Mouse (Mus musculus) kidney, postnatal 14 days (tissue): ENCODE measurements at regions not wholly inside any gene's neighbourhood (a gene's known extent, or its start where the extent isn't known, plus 50 kb on each side); places are given as distances from the start of the nearest gene placed in this dataset.

ENCODE experiments used
- DNase-seq: peaks from one replicate; pipeline ENCODE4 v3.0.0; 2022; ENCODE audit warnings: mixed read lengths

DNA sequence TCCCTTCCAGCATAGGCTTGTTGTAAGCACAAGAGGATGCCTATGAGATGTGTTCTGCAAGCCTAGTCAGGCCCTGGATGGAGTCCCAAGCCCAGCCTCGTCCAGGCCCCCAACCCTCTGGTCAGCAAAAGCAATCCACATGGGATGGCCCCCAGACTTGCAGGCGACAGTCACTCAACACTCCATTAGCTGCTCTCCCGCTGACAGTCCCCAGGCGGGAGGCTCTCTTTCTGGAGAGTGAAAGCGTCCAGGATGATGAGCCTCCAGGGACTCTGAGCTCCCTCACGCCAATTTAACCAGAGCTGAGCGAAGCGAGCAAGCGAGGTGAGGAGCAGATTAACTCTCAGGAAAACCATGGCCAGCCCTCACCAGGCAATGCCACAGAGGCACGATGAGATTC lies 132.7 kb upstream of the 1600014C23Rik start:
- DNase-seq = peak; percentile 66

- no peak for DNase-seq
These were observed 132.3 kb upstream of the 1600014C23Rik start for GRCm38 (mm10) chr17:45865944-45866343.

- DNase-seq = peak; percentile 77
These were observed 130.0 kb upstream of the 1600014C23Rik start for GRCm38 (mm10) chr17:45863471-45864205.

GRCm38 (mm10) chr17:45863031-45863430 lies 129.4 kb upstream of the 1600014C23Rik start:
- peak; percentile 66 for DNase-seq

DNA sequence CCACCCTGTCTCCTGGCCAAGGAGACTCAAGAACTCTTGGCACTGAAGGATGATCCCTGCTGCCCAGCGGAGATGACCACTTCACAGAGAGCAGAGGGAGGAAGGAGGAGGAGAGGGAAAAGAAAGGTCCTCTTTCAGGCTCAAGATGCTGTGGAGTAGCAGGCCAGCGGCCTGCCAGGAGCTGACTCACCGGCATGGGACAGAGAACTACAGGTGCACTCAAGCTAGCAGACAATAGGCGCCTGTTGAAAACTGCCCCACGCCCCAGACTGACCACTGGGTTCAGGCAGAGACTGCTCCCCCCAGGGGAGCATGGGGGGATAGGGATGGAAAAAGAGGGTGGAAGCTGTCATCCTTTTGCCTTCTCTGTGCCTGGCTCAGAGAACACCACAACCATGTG lies 125.8 kb upstream of the 1600014C23Rik start:
- no peak for DNase-seq

- DNase-seq = no peak
These were observed 120.4 kb upstream of the 1600014C23Rik start for GRCm38 (mm10) chr17:45853931-45854653.

DNA sequence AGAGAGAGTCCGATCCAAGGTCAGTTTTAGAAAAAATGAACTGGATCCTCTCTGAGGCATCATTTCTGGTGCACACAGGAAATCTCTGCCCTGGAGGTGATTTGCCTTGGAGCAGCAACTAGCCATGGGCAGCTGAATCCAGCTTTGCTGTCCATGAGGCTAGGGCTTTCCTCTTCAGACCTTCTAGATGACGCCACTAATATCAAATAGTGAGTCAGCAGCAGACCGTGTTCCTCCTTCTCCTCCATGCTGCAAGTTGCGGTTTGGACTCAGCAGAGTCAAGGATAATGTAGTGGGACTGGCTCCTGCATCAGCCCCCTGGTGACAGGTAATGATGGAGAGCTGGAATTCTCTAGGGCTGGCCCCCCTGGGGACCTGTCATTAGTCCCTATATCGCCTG lies 118.8 kb upstream of the 1600014C23Rik start:
- DNase-seq = no peak

GRCm38 (mm10) chr17:45851723-45852396 lies 118.2 kb upstream of the 1600014C23Rik start:
- DNase-seq = no peak

GRCm38 (mm10) chr17:45850976-45851375 lies 117.3 kb upstream of the 1600014C23Rik start:
- no peak for DNase-seq

DNA sequence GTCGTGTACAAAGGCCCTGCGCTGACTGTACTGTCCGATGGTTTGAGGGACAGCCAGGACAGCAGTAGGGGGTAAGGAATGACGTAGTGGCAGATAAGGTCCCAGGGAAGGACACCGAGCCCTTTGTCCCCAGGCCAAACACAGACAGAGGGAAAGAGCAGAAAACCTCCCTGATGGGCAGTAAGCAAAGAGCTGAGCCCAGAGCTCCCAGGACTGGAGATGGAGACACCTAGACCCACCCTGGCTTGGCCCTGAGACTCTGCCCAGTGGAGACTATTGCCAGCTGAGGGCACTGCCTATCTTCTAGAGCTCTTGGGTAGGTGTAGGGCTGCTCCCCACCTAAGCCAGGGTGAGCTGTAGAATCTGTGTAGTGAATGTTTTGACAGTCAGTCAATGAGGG lies 116.5 kb upstream of the 1600014C23Rik start:
- no peak for DNase-seq

DNA sequence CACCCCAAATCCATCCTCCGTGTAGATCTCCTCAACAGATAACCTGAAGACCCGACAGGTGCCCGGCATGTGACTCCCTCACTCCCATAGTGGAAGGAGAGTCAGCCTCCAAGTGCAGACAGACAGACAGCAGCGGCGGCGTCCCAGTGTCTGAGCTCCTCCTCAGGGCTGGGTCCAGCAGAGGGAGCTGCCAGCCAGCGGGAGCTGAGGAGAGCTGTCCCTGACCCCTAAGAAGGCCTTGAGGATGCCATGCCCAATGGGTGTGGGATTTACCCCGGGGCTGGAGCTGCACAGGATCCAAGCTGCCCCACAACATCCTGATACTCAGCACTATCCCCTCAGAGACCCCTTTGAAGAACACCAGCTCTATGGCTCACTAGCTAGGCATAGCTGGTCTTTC lies 115.0 kb upstream of the 1600014C23Rik start:
- peak; percentile 67 for DNase-seq

DNA sequence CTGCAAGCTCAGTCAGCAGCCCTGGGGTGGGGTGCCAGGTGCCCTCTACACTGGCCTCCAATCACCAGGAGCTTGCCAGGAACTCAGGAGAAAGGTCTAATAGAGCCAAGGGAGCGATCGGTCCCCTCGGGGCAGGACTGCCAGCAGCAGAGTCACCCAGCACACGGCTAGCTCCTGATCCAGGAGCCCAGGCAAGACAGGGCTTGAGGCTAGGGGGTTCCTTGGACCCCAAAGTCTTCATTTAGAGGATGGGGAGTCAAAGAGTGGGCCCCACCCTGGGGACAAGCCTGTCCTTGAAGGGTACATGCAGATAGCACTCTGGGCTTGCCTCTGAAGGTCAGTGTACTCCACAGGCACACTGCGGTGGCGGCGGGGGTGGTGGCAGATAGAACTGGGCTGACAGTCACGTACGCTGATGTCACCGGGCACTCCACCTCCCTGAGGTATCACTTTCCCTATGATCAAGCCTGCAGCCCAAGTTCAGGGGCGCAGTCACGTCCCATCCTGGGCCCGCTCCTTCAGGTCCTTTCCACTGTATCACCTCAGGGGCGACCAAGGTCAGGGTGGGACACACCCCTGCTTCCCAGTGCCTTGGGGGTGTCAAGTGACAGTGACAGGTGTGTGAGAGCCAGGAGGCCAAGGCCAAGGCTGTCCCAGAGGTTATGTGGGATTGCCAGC lies 114.2 kb upstream of the 1600014C23Rik start:
- no peak for DNase-seq

DNA sequence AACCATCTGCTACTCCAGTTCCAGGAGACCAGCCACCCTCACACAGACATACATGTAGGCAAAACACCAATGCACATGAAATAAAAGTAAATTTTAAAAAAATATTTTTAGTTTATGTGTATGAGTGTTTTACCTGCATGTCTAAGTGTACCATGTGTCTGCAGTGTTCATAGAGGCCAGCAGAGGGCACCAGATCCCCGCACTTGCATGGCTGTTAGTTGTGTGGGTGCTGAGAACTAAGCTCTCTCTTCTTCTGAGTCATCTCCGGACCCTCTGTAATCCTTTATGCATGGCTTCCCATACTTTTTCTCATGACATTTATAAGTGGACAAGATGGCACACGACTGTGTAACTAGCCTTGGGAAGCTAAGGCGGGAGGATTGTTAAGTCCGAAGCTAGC lies 112.2 kb upstream of the 1600014C23Rik start:
- DNase-seq = no peak

- peak; percentile 25 for DNase-seq
These were observed 103.1 kb upstream of the 1600014C23Rik start for GRCm38 (mm10) chr17:45836731-45837130.

- DNase-seq = peak; percentile 65
These were observed 102.6 kb upstream of the 1600014C23Rik start for GRCm38 (mm10) chr17:45836253-45836652.

GRCm38 (mm10) chr17:45834518-45835071 lies 101.0 kb upstream of the 1600014C23Rik start:
- no peak for DNase-seq

DNA sequence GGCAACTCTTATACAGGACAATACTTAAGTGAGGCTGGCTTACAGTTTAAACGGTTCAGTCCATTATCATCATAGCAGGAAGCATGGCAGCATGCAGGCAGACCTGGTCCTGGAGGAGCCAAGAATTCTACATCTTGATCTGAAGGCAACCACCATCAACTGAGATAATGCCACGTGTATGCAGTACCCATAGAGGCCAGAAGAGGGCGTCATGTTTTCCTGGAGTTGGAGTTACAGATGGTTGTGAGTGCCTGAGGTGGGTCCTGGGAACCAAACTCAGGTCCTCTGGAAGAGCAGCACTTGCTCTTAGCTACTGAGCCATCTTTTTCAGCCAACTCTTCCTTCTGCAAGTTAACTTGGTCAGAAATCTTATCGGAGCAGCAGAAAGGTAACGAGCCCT lies 96.7 kb upstream of the 1600014C23Rik start:
- DNase-seq = no peak

DNA sequence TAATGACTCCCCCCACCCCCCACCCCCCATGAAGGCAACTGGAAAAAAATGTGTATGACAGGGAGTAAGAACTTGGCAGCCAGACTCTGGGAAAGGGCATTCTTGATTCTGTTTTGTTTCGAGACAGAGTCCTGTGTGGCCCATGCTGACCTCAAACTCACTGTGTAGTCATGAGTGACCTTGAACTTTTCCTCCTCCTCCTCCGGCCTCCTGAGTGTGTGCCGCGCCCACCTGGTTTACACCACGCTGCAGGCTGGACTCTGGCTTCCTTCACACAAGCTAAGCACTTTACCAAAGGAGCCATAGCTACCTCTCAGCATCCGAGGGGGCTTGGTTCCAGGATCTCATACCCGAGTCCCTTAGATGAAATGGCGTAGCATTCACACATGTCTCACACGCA lies 95.9 kb upstream of the 1600014C23Rik start:
- DNase-seq = no peak

GRCm38 (mm10) chr17:45828843-45829242 lies 95.2 kb upstream of the 1600014C23Rik start:
- no peak for DNase-seq

GRCm38 (mm10) chr17:45828284-45828824 lies 94.7 kb upstream of the 1600014C23Rik start:
- DNase-seq = no peak

- DNase-seq = no peak
These were observed 91.3 kb upstream of the 1600014C23Rik start for GRCm38 (mm10) chr17:45824977-45825376.

- DNase-seq = no peak
These were observed 89.9 kb upstream of the 1600014C23Rik start for GRCm38 (mm10) chr17:45823501-45823900.

GRCm38 (mm10) chr17:45822427-45822826 lies 88.8 kb upstream of the 1600014C23Rik start:
- no peak for DNase-seq
